Mouse (Mus musculus): ENCODE data around the gene Rbm25.
"Not testable (repeated sequence)": the region's sequence is repeated elsewhere in the genome, so short reads cannot be mapped to it uniquely, and the experiment has no call there.

Rbm25 gene

DNA sequence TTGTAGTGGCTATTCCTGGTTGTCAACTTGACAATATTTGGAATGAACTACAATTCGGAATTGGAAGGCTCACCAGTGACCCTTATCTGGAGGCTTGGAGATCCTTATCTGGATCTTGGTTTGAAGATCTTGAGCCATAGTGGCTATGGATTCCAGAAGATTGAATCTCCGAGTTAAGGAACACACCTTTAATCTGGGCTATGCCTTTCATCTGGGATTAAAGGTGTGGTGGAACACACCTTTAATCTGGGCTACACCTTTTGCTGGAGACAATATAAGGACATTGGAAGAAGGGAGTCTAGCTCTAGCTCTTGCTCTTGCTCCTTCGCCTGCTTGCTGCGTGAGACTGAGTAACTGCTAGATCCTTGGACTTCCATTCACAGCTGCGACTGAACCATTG is at the start of gene Rbm25:
TSS of gene Rbm25 (plus strand) at position 301 of the 400 bp plus-strand sequence.
- DNase-seq, result not testable (repeated sequence)

DNA sequence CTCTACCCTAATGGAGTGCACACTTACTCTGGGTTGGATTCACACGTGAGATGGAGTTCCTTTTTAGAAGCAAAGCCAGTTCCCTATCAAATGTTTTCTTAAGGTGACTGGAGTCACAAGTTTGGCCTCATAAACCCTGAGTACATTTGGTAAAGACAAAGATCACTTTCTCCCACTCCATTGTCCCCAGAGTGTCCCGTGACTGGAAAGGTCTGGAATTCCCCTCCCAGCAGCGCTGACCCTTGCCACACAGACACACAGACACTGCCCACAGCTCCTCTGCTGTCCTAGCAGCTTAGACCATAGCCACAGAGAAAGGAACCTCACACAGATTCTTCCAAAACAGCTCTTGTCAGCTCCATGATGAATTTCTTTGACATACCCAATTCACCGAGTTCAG is 48.9 kb upstream of the Rbm25 start:
- no peak for DNase-seq

DNA sequence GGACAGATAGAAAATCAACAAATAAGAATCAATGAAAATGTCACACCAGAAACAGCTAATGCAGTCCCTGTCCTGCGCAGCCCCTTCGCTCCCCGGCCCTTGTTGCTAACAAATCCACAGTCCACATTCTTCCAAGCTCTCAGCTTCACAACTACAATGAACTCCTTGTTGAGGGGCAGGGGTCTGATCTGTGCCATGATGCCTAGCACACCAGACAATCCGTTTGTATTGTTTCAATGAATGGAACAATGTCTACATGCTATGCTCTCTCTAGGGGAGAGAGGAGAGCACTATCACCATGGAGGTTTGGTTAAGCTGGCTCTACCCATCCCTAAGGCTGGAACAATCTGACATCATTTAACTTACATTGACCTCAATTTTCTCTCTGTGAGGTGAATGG is 48.3 kb upstream of the Rbm25 start:
- DNase-seq, result no peak

DNA sequence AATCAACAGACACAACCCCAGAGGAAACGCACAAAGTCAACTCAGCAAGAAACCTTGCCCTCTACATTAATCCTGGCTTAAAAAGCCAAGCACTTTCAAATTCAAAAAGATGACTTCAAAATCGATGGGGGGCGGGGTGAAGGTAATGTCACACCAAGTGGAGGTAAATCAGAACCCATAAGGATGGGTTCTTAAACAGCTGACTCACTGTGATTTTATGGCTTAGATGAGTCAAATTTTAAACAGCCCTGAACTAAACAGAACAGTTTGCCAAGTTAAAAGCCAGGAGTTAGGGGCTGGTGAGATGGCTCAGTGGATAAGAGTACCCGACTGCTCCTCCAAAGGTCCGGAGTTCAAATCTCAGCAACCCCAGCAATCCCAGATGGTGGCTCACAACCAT is 44.4 kb upstream of the Rbm25 start:
- no peak for DNase-seq

DNA sequence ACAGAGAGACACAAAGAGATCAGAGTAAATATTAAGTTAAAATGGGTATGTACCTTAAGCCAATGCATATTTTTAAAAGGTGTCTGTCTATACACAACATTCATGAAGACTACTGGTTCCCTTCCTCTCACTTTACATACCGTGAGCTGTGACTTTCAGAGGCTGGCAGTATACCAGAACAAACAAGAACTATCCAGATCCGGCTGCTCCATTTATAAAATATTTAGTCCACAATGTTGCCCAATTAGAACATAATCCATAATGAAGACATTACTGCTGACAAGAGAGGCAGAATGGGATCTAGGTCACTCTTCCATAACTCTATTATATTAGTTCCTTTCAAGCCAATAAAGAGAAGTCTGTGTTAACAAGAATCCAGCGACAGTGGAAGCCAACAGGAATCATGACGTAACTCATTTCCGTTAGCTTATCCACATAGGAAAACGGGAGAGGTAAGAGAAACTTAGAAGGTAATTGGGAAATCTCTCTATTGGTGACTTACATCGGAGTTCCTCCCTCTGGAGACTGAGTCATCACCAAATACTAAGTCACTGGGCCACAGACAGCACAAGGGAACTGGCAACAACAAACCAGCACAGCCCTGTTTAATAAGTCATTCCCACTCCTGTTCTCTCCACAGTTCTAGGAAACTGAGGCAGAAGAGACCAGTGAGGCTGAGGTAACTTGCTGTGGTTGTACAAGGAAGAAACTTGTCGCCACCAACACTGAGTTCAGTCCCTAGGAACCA is 39.1 kb upstream of the Rbm25 start:
- DNase-seq, result no peak

DNA sequence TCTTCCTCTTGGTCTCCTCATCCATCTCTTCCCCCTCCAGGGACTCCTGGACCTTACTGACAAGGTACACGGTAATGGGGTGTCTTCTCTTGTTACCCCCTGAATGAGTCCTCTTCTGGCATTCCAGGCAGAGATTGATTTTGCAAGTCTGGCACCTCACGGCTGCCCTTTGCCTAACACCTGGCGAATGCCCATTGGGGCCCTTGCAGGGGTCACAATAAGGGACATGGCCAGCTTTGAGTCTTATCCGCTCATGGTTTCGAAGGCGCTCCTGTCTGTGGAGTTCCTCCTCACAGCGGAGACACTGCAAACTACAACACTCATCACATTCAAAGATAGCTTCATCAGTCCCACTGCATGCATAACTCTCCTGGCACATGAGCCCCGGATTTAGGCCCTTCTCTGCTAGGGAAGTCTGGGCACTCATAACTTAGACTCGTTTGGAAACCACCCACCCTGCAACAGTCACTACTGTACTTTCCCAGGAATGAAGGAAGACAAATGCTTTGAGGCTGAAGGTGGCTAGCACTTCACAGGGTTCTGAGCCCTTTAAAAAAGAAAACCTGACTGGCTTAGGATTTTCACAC is 36.5 kb upstream of the Rbm25 start:
- no peak for DNase-seq

DNA sequence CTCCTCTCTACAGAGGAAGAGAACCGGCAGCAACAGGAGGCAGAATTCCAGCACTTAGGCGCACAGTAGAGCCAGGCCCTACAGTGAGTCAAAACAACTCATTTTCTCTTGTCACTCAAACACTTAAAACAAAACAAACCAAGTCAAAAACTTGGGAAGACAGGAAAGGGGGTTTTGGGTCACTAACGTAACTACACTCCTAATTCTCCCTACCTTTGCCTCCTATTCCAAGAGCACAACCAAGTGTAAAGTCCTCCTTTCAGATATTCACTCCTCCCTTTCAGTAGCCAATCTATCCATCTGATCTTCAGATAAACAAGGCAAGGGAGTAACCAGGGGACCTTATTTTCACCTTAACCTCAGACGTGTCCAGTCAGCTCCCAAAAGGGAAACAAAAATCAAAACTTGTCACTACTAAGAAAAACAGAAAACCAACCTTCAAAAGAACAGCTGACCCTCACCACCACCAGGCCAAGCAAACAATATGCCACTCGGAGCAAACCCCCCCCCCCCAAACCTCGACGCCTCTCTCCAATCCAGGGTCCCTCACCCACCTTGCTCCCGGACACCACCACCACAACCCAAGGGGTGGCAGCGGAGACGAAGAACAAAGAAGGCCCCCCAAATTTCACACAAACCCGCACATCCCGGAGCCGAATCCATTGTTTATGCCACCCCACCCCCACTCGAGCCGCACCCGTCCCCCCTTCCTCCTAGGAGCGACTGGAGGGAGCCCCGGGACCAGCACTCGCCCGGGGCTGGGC is 34.7 kb upstream of the Rbm25 start:
- peak; percentile 8 for DNase-seq

DNA sequence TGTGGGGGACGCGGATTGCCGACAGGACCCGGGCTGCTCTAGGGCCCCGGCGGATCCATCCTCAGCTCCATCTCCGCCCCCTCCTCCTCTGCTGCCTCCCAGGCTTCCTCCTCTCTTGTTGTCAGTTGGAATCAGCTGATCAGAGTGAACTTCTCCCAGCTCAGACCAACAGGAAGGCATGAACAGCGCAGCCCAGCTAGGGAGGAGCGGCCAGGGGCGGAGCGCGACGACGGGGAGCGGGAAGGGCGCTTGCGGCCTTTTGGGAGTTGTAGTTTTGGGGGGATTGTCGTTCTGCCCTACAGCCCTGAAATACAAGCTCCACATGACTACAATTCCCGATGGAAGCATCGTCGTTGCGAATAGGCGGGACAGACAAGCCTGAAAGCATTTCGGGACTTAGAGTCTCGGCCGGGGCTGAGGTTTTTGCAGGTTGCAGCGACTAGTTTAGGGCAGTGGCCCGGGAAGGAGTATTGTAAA is 34.0 kb upstream of the Rbm25 start, which contains the start of gene Zfyve1:
TSS of gene Zfyve1 (minus strand) at position 198 of the 477 bp plus-strand sequence.
- peak; percentile 97 for DNase-seq

DNA sequence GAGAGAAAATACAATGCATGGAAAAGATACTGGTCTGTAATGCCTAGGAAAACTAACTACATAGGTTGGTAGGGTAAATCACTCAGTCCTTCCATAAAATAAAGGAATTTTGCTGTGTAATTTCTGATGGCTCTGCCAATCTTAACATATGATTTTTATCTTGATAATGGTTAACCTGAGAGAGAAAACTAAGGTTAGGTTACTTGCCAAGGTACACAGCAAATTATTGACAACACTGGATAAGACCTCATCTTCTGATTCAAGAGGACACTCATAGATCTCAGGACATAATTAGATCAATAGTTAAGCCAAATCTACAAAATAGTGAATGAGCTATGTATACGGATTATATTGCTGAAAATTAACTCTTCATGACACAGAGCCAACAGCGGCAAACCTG is 33.2 kb upstream of the Rbm25 start:
- DNase-seq, result no peak

DNA sequence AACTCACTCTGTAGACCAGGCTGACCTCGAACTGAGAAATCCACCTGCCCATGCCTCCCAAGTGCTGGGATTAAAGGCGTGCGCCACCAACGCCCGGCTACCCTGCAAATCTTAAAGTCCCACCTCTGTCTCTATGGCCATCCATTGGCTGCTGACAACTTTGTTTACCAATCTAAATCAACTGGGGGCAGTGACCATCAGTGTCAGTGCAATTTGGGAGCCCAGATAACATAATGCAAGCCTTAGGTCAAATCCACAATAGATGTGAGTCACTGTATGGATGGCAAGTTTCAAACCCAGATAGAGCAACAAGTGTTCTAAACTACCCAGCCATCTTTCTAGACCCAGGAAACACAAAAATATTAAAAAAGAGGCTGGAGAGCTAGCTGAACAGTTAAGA is 28.8 kb upstream of the Rbm25 start:
- no peak for DNase-seq

DNA sequence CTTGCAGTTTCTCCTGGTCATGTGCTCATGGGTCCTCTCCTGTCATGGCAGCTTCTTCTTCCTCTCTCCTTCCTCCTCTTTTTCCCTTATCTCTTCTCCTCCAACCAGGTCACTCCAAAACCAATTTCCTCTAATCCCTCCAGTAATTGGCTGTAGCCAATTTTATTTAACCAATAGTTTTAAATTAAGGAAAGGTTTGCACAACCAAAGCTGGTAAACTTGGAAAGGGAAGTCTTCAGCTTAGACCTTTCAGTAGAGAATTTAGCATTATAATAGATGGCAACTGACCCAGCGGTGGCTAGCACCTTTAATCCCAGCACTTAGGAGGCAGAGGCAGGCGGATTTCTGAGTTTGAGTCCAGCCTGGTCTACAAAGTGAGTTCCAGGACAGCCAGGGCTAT is 24.6 kb upstream of the Rbm25 start:
- not testable (repeated sequence) for DNase-seq

DNA sequence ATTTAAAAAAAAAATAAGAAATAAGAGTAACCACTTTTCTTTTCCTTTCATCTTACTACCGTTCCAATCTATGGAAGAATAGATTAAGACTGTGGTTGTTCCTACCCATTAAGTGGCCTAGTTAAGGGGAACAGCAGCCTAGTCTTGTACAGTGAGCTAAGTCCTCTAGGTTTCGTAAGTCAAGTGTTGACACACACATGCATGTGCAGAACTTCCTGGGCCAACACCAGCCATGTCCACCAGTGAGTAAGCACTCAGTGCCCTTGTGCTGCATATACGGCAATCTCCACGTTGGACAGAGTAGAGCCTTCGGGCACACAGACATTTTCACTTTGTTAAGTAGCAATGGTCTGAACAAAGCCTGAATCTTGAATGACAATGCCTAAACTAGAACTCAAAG is 13.8 kb upstream of the Rbm25 start:
- DNase-seq, result no peak

DNA sequence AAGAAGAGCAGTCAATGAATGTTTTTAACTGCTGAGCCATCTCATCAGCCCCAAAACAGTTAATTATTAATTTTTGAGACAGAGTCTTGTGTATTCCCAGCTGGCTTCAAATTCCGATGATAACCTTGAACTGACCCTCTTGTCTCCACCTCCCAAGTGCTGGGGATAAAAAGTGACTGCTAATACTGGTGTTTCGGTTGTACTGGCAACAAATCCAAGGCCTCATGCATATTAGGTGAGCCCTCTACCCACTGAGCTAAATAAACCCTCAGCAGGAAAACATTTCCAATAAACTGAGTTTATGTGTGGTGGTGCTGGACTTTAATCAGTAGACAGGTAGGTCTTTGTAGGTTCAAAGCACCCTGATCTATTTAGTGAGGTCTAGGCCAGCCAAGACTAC is 12.1 kb upstream of the Rbm25 start:
- DNase-seq, result no peak

DNA sequence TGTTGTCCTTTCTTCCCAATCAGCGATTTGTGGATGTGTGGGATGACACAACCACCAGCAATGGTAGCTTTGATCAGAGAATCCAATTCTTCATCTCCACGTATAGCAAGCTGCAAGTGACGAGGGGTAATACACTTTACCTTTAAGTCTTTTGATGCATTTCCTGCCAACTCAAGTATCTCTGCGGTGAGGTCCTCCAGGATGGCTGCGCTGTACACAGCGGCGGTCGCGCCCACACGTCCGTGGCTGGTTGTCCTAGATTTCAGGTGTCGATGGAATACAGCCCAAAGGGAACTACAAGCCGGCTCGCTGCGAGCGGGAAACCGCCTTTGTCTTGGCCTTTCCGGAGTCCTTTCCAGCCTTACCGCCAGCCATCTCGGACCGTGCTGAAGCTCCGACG is 10.3 kb upstream of the Rbm25 start:
- not testable (repeated sequence) for DNase-seq

DNA sequence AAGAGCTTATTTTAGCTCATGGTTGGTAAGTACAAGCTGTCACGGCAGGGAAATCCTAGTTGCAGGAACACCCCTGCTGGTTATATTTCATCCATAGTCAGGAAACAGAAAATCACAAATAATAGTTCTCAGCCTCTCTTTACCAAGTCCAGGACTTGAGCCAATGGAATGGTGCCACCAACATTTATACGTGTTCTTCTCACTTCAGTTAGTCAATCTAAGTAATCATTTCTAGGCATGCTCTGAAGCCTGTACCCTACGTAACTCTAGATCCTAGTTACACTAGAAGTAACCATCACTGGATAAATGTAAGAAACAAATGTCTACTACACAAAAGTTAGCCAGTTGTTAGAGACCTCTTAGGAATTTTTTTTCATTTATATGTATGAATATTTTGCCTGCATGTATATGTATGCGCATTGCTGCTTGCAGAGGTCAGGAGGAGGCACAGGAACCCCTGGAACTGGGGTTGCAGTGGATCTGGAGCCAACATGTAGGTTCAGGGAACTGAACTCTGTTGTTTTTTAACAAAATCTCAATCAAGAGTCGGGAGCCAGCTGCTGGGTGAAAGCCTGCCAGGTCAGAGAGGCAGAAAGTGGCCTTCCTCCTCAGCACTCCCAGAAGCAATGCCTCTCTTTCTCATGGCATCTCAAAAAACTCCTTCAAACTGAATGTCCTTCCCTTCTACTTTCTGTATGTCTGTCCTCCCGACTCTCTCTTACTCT is 8.8 kb upstream of the Rbm25 start:
- no peak for DNase-seq

DNA sequence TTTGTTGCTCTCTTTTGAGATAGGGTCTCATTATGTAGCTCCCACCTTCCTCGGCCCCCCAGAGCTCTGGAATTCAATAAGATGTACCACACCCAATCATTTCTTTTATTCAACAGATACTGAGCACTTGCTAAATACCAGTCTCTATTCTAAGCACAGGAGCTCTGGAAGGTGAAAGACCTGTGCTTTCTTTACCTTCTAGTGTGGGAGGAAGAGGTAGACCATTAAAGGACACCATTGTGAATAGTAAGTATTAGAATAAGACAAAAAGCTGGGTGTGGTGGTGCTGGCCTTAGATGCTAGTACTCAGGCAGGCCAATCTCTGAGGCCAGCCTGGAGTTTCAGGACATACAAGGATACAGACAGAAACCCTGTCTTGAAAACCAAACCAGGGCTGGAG is 6.7 kb upstream of the Rbm25 start:
- DNase-seq, result no peak

DNA sequence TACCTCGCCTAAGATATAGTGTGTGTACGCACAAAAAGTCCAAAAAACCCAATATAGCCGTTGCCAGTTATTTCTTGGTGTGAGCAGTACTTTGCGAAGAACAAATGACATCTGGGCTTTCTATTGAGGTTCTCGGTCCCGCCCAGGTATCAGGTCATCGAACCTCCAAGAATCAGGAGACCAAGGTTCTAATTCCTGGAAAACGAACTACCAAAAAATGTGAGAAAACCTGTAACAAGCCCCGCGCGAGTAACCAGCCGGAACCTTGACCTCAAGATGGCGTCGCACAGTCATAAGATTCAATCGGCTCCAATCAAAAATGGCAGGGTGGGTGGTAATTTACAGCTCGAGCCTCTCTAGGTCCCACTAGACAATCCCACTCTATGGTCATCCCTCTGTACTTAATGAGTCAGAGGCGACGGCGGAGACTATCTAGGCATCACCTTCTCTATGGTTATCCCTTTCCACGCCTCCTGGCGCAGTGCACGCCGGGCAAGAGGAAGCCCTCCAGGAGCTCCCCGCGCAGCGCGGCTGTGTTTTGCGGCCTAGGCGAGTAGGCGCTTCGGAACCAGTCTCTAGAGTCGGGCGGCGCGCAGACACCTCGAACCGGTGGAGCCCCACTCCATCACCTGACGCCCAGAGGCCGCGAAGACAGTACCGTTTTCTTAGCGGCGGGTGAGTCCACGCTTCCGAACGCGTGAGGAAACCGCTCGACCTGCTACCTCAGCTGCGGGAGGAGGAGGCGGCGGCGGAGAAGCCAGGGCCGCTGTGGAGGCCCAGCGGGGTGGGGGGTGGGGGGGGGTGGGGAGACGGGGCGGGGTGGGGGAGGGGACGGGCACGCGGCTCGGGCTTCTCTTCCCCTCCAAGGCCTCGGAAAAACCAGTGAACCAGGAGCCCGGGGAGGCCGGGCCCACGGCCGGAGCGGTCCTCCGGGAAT is 975 bp downstream of the Rbm25 start:
- peak; percentile 98 for DNase-seq

DNA sequence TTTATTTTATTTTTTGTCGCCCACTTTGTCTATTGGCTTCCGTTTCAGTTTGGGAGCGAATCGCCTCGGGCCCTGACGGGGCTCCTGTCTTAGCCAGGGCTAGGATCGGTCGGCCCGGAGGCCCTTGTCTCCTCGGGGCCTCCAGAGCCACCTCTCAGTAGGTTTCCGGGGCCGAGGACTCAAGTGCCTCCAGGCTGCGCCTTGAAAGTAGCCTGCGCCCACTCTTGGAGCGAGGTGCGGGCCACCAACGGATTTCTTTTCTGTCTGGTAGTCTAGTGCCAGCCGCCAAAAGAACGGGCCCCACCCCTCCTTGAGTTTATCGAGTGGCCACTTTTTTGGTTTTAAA is 1.6 kb downstream of the Rbm25 start:
- peak; percentile 58 for DNase-seq

DNA sequence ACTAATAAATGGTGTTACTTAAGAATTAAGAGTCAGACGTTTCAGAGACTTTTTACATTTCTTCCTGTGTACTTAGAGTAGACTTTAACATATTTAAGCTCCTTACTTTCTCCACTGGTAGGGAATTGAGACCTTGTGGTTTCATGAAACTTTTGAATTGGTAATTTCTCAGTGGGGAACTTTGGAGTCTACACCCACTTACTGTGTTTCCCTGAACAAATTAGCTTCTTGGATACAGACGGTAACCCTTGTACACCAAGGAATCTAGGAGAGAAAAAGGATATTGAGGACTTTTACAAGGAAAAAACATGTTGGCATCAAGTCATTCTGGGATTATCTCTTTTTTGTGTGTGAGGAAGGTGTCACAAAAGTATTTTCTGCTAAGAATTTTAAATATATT is 2.8 kb downstream of the Rbm25 start:
- DNase-seq, result no peak

DNA sequence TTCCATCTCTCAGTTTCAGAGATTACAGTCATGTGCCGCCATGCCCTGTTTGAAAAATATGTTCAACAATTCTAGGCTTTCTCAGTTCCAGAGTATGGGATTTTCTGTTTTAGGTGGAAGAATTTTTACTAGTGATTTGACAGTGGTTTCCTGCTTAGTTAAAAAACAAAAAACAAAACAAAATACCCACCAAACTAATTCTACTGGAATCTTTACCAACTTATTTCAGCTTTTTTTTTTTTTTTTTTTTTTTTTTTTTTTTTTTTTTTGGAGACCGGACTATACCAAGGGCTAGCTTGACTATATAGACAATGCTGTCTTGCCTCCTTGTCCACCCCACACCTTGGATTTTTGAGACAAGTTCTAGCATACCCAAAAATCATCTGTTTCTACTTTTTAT is 10.2 kb downstream of the Rbm25 start:
- no peak for DNase-seq

DNA sequence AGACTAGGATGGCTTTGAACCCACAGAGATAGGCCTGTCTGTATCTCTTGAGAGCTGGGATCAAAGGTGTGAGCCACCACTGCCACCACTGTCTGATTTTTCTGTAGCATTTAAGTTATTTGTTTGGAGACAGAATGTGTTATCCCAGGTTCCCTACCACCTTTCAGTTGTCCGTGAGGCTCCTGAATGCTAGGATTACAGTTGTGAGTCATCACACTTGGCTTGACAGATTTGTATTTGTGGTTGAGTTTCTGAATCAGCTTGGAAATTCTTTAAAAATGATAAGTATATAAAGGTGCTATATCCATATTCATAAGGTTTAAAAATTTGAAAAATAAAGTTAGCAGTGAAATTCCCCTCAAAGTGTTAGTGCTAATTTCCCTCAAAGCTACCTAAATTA is 12.1 kb downstream of the Rbm25 start:
- DNase-seq, result no peak

DNA sequence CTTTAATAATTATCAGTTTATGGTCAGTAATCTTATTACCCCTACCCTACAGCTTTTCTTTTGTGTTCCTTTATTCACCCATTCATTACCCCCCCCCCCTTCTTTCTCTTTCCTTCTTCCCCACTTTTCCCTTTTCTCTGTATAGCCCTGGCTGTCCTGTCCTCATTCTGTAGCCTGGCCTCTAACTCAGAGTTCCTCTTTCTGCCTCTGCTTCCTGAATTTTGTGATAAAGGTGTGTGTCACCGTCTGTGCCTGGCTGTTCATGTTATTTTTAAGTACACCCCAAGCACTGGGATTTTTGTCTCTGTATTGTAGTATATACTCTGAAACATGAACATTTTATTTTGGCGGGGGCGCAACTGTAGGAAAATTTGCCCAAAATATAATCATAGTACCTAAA is 19.3 kb downstream of the Rbm25 start:
- no peak for DNase-seq

Measured in lung, postnatal 10 days (tissue).